Mouse (Mus musculus) testis, adult 2 months (tissue): ENCODE data around the gene Tspan17.

Experiments
- CTCF ChIP-seq: fragments of 200-500 bp; IDR thresholded peaks from 2 replicates; pipeline ENCODE4 v1.5.1; 2012; ENCODE audit warnings: low read depth, mild to moderate bottlenecking, inconsistent platforms, low read length, moderate library complexity; ENCODE audit not compliant: control insufficient read depth, insufficient read depth, insufficient replicate concordance
- POLR2A ChIP-seq: fragments of 200-500 bp; IDR thresholded peaks from 2 replicates; pipeline ENCODE4 v1.6.1; 2012; ENCODE audit warnings: low read depth, mild to moderate bottlenecking, inconsistent platforms, low read length, moderate library complexity; ENCODE audit not compliant: control insufficient read depth

DNA sequence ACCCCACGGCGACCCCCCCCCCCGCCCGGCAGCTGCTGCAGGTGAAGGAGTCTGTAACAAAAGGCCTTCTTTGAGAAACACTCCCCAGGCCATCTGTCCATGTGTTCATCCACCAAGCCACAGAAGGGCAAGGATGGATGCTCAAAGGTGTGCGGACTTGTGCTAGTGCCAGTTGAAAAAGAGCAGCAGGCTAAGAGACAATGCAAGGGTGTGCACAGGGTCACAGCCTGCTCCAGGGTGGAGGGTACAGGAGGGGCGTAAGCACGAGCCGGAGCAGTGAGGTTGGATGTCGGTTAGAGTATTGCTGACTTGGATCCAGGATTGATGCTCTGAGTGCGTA, 40.5 kb upstream of the Tspan17 start:
- no peak for TF ChIP-seq POLR2A
- no peak for TF ChIP-seq CTCF
